Mouse (Mus musculus) gastrocnemius, postnatal 14 days (tissue): Measurements from ENCODE around the gene Ttll5. TPM values are rescaled to one million over a fixed set of nuclear protein-coding genes. Genes with fewer than 3 reads are reported as not detected.

Source experiments
- DNase-seq: peaks from one replicate; pipeline ENCODE4 v3.0.0; 2021; ENCODE audit warnings: mixed read lengths
- intact Hi-C: fragments of 180-260 bp; cut with DNase I; formaldehyde crosslinking; loops from one replicate; pipeline ENCODE4 v1.15.1; 2025; ENCODE audit warnings: low total_unique reads
- total RNA-seq, 2 experiments: library from RNA; stranded (reverse); gene quantifications; 2 replicates each; pipeline ENCODE4 v1.2.3; 2021

The Ttll5 gene
- total RNA-seq, 2 experiments from 2014 or later, result 7.8 to 8.2 TPM

DNA sequence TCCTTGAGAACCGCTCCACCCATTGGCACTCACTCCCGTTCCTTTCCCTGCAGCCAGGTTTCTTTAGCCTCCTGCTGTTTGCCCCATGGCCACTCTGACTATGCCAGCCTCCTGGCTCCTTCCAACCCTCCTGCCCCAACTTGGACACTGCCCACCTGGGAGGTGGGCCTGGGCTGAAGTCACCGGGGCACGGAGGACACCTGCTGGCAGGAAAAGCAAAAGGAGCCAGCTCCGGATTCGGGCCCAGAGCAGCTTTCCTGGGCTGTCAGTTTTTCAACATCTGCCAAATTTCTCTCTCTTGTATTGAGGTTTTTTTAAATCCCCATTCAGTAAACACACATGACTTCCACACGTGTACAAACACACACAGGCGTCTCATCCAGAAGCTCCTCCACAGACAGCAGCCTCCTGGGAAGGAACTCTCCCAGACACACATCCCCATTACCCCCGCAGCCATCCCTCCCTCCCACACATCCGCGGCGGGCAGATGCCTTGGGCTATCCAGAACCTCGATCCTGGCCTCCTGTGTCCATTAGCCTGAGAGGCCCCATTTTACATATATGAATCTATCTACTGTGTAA lies 252.0 kb downstream of the Ttll5 start:
- intact Hi-C loops, result loop anchor here (5.0 kb wide), 2 partner anchors 124 to 219 kb away; no protein-coding TSS in a partner anchor
- peak; percentile 41 for DNase-seq

- intact Hi-C loops, result loop anchor here (5.0 kb wide), 2 partner anchors 125 to 220 kb away; no protein-coding TSS in a partner anchor
- peak; percentile 34 for DNase-seq
Observed at GRCm38 (mm10) chr12:86077322-86077721, 252.9 kb downstream of the Ttll5 start.

DNA sequence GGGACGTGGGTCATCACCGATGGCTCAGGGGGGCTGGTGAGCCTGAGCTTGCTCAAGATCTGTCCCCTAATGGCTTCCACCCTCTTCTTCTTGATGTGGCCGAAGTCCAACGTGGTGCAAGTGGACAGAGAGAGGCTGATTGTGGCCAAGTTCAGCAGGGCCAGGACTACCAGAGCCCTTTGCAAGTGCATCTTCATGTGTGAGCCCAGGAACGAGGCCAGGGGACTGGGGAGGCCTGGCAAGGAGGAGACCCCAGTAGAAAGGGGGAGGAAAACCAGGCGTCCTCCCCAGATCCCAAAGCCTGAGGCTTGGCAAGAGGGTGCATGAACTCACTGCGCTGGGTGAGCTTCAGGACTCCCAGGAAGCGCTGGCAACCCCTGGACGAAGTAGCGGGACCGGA lies 253.3 kb downstream of the Ttll5 start:
- intact Hi-C loops, result loop anchor here (5.0 kb wide), 2 partner anchors 125 to 220 kb away; no protein-coding TSS in a partner anchor
- peak; percentile 48 for DNase-seq

DNA sequence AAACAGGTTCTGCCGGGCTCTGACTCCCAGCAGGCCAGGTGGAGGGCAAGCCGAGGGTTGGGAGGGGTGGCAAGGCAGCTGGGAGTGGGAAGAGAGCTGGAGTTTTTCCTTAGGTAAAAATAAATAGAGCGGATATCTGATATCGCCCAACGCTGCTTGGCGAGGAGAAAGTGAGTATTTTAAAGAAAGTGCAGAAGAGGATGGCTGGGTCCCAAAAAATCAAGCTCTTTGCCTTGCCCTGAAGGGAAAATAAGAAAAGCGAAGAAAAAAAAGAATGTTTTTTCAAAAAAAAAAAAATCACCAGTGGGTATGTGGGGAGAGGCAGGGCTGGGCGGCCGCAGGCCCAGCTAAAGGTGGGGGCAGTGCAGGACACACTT lies 253.7 kb downstream of the Ttll5 start:
- intact Hi-C loops, result loop anchor here (5.0 kb wide), 2 partner anchors 126 to 221 kb away; no protein-coding TSS in a partner anchor

DNA sequence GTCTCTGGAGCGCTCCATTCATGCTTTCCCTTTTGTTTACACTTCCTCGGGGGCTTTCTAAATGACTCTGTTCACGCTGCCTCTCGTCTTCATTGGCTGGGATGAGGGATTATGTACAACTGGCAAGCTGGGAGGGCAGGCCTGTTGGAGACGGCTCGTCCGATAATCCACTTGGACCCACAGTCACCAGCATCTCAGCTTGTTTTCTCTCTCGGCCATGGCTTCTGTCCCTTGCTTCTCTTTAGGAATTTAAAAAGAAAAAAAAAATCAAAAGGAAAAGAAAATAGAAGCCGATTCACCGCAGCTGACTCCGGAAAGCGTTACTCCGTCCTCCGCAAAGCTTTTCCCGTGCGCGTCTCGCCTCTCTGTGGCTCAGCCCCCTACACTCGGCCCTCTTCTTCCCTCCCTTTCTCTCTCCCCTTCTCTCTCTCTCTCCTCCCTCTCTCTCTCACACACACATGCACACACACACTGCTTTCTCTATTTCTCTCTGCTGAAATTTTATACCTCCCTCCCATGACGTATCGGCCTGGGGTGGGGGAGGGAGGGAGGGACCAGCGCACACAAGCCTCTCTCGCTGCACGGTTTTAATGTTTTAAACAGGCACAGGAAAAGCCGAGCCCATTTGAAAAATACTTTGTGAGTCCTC lies 254.2 kb downstream of the Ttll5 start, which contains the start of gene Tgfb3:
TSS of gene Tgfb3 (minus strand) at position 489 of the 649 bp plus-strand sequence.
- DNase-seq, result peak; percentile 64
- intact Hi-C loops, result loop anchor here (5.0 kb wide), 2 partner anchors 126 to 221 kb away; no protein-coding TSS in a partner anchor

More for the DNA sequence above, 253.7 kb downstream of the Ttll5 start:
- DNase-seq, result no peak

GRCm38 (mm10) chr12:86079202-86079667 lies 254.8 kb downstream of the Ttll5 start:
- intact Hi-C loops, result loop anchor here (5.0 kb wide), 2 partner anchors 127 to 222 kb away; no protein-coding TSS in a partner anchor
- peak; percentile 95 for DNase-seq

- peak; percentile 86 for DNase-seq
- intact Hi-C loops, result no loop called here
Observed at GRCm38 (mm10) chr12:86082481-86083012, 258.1 kb downstream of the Ttll5 start, which contains the start of gene Ift43. Gene Ift43 (plus strand): TSS chr12:86082541.

DNA sequence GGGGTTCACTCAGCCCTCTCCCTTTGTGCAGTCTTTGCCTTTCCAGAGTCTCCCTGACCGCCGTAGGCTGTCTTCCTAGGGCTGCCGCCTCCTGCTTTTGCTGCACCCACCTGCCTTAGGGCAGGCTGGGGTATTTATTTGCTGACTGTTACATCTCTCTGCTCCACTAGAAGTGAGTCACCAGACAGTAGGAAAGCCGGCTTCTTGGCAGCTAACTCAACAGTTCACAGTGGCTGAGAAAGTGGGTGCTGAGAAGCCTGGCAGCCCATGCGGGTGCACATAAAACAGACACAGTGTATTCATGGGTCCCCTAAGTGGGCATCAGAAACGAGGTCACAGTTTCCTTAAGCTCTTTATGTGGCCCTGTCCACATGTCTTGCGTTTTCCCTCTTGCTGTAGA lies 261.4 kb downstream of the Ttll5 start:
- intact Hi-C loops, result no loop called here
- DNase-seq, result no peak

DNA sequence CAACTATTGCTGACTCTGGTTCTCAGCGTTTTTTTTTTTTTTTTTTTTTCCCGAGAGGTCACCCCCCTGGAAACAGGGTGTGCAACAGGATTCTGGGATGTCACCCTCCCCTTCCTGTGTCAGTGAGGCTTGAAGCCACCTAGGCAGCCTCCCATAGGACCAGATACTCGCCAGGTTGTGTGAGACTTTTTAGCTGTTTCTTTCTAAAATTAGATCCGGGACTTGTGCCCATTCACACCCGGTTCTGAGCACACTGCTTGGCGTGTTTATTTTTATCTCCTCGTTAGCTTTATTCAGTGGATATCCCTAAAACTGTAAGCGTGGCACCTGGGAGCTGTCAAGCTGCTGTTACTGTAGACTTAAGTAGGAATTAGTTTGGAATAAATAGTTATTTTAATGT lies 262.1 kb downstream of the Ttll5 start:
- intact Hi-C loops, result no loop called here
- no peak for DNase-seq

DNA sequence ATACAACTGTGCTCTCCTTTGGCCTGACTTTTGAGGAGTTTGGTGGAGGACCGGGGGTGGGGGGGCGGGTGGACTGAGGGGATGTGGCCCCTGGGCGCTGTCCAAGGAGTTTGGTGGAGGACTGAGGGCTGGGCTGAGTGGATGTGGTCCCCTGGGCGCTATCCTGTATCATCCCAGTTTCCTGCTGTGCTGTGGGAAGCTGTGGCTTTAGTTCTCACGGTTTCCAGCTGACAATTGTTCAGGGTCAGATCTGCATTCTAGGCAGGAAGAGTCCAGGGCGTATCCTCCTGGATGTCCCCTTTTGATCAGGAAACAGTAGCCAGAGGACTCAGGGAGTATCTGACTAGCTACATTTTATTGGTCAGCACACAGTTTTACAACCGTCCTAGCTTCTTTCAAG lies 263.6 kb downstream of the Ttll5 start:
- intact Hi-C loops, result no loop called here
- peak; percentile 53 for DNase-seq

DNA sequence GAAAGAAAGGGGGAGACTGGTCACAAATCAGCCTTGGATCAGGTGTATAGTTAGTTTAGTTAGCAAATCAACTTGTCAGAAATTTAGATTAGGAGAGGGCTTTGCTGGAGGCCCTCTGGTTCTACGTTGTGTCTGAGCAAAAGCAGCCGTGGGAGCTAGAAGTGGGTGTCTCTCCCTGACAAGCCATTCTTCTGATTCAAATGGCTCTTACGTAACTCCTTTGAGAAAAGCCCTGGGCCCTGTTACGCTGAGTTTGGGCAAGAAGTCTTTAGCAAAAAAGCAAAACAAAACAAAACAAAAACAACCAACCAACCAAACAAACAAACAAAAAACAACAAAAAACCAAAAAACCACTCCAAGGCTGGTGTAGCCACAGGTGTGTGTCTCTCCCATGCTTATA lies 266.3 kb downstream of the Ttll5 start:
- no peak for DNase-seq
- intact Hi-C loops, result no loop called here

- intact Hi-C loops, result no loop called here
- DNase-seq, result no peak
Observed at GRCm38 (mm10) chr12:86091601-86092132, 267.2 kb downstream of the Ttll5 start.

DNA sequence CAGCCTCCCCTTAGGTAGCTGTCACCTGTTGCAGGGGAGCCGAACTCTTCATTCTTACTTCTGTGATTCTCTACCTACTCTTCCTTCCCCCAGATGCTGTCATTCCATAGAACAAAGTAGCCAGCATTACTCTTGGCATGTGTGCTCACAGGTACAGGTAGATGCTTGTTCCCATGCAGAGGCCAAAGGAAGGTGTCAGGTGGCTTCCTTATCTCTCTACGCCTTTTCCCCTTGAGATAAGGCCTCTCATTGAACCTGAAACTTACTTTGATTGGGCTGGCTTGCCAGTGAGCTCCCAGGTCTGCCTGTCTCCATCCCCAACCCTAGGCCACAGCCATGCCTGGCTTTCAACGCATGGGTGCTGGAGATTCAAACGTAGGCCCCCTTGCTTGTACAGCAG lies 269.6 kb downstream of the Ttll5 start:
- intact Hi-C loops, result no loop called here
- DNase-seq, result no peak

DNA sequence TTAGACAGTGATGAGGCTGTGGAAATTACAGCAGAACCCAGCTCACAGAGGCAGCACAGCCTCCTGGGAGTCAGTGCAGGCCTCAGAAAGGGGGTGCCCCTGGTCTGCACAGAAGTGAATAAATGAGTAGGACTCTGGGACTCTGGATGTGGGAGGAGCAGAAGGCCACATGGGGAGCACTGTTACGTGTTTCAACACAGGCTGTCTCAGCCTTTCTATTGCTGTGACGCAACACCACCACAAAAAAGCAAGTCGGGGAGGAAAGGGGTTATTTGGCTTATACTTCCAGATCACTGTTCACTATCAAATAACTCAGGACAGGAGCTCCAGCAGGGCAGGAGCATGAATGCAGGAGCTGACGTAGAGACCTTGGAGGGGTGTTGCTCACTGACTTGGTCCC lies 271.3 kb downstream of the Ttll5 start:
- no peak for DNase-seq
- intact Hi-C loops, result no loop called here

DNA sequence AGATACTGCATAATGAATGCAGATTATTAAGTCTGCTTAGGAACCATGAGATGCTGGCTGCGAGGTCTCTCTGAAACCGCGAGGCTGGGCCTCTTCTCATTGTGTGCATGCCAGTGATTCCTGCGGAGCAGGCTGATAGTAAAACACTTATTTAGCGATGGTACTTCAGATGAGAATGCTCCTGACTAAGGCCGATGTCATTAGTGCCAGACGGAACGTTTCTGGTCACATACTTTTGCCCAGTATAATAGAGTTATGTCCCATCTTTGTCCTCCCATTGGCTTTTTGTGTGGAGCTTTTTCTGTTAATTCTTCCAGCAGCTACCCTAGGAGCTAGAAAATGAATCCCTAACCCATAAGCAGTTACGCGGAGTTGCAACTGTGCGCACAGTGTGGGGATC lies 273.3 kb downstream of the Ttll5 start:
- intact Hi-C loops, result no loop called here
- no peak for DNase-seq

DNA sequence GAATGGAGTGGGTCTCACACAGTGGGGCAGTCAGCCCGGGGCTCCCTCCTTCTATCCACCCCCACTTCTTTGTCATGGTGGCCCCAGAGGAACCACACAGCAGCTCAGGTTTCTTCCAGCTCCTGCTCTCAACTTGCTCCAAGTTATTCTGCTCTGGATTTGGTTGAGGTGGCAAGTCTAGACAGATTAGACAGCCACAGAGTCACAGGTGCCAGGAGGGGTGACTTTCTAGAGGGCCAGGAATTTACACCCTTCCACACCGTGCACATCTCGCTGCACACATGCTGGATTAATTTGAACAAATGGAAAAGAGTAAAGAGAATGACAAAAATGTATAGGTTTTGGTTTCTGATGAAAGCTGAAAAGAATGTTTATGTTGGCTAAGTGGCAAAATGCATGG lies 276.3 kb downstream of the Ttll5 start:
- intact Hi-C loops, result no loop called here
- DNase-seq, result no peak

DNA sequence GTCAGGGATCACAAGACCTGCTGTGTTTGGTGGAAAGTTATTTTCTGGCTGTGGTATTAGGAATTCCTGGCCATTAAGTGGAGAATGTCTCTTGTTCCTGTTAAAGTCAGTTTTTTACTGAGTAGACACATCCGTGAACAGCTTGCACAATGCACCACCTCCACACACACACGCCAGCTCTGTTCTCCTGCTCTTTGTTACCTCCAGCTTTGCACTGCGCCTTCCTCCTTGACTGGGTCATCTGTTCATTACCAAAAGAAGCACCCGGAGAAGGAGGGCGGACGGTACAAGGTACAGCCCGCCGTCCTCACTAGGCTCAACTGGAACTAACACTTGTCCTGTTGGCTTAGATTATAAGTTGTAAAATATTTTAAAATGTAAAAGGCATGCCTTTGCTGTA lies 278.2 kb downstream of the Ttll5 start:
- intact Hi-C loops, result no loop called here
- no peak for DNase-seq

- DNase-seq, result no peak
- intact Hi-C loops, result no loop called here
Observed at GRCm38 (mm10) chr12:86103391-86103790, 278.9 kb downstream of the Ttll5 start.

DNA sequence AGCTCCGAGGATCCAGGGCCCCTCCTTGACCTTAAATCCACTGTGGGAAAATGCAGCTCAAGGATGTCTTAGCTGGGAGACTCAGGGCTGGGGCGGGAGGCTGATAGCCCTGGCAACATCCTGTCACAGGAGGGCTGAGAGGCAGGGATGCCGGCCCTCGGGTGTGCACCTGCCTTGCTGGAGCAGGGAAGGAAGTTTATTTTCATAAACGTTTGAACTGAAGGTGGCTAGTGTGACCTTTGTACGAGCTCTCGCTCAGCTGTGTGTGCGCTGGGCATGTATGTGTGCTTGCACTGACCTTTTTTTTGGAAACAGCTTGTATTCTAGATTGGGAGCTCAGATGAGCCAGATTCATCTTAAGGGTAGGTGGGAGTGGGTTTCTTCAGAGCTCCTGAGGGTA lies 279.4 kb downstream of the Ttll5 start:
- DNase-seq, result no peak
- intact Hi-C loops, result no loop called here

- intact Hi-C loops, result no loop called here
Observed at GRCm38 (mm10) chr12:86104297-86104696, 279.8 kb downstream of the Ttll5 start.

More at GRCm38 (mm10) chr12:86104297-86104696, 279.8 kb downstream of the Ttll5 start:
- no peak for DNase-seq
